Mouse (Mus musculus): ENCODE results near the gene Prkn. TPM values are rescaled to one million over a fixed set of nuclear protein-coding genes. Genes with fewer than 3 reads are reported as not detected.

Gene Prkn
- total and polyA plus RNA-seq, 2 experiments, result 2.5 to 8.9 TPM

DNA sequence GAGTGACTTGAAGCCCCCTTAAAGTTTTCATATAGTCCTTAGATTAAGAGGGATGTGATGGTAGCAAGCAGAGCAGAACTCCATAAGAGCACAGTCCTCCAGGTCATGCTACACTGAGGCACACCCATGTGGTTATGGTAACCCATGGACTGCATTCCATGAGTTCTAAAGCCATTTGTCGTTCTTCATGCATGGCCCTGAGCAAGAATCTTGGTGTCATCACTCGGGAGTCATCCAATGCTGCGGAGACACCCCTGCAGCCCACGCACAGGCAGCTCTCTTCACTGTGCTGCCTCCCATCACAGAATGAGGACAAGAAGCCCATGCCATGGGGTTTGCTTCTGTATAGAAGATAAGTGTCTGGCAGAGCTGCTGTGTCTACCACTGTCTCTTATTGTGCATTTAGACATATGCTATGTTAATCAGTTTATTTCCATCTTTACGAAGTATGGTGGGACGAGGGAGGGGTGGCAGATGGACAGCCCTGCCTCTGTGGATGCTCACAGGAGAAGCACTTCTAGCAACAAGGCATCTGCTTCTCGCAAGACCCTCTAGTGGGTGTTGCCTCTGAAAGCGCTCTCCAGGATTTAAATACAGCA, 543.3 kb downstream of the Prkn start:
- Histone ChIP-seq H3K27ac (replicated peaks; ENCODE audit: insufficient read depth, low read depth, low read length) (no peak overlapping the region), H3K79me2 (ENCODE audit: control insufficient read depth, insufficient read depth, low read length) (no peaks in the 10 kb centered on the region), H3K4me1 (ENCODE audit: control insufficient read depth, insufficient read depth, low read length) (no peaks in the 10 kb centered on the region), H3K27me3 (ENCODE audit: control insufficient read depth, insufficient read depth, low read length) (no peaks in the 10 kb centered on the region), H3K9ac (ENCODE audit: low read depth, low read length) (no peak overlapping the region), H3K4me3 (ENCODE audit: insufficient read depth, low read depth, low read length) (no peak overlapping the region), H3K36me3 (ENCODE audit: control insufficient read depth, insufficient read depth, low read length) (no peaks in the 10 kb centered on the region)
- TF ChIP-seq POLR2A (IDR thresholded peaks at IDR 0.05; ENCODE audit: extremely low read depth, insufficient read depth, low read length) (no peak), CTCF (IDR thresholded peaks at IDR 0.05; ENCODE audit: low read depth, low read length) (no peak)
- 90% methylated on average over 8 of the region's 8 CpGs for WGBS
- DNase-seq (ENCODE audit: extremely low read depth, low read depth, low spot score), result no peak

DNA sequence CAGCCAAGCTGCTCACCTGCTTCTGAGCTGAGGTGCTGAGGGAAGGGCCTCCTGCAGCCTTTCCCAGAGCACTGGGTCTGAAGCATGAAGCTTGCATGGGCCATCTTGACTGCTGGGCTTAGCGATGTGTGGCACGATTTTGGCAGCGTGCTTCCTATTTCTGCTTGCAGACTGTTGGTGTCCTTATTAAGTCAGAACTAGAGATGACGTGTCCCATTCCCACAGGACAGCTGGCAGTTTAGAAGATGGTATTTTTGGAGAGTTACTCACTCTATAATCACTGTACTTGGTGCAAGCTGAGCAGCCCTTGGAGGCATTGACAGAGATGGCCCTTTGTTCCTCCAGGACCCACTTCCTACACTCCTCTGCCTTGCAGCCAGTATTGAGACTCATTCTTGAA, 545.1 kb downstream of the Prkn start:
- Histone ChIP-seq H3K27ac (replicated peaks; ENCODE audit: insufficient read depth, low read depth, low read length) (no peak overlapping the region), H3K9ac (ENCODE audit: low read depth, low read length) (no peak overlapping the region), H3K36me3 (ENCODE audit: control insufficient read depth, insufficient read depth, low read length) (no peaks in the 10 kb centered on the region), H3K79me2 (ENCODE audit: control insufficient read depth, insufficient read depth, low read length) (no peaks in the 10 kb centered on the region), H3K27me3 (ENCODE audit: control insufficient read depth, insufficient read depth, low read length) (no peaks in the 10 kb centered on the region), H3K4me1 (ENCODE audit: control insufficient read depth, insufficient read depth, low read length) (no peaks in the 10 kb centered on the region), H3K4me3 (ENCODE audit: insufficient read depth, low read depth, low read length) (no peak overlapping the region)
- no peak for TF ChIP-seq CTCF (IDR thresholded peaks at IDR 0.05; ENCODE audit: low read depth, low read length)
- TF ChIP-seq POLR2A (IDR thresholded peaks at IDR 0.05; ENCODE audit: extremely low read depth, insufficient read depth, low read length), result no peak
- DNase-seq (ENCODE audit: extremely low read depth, low read depth, low spot score), result no peak
- 89% methylated on average over 4 of the region's 4 CpGs for WGBS

DNA sequence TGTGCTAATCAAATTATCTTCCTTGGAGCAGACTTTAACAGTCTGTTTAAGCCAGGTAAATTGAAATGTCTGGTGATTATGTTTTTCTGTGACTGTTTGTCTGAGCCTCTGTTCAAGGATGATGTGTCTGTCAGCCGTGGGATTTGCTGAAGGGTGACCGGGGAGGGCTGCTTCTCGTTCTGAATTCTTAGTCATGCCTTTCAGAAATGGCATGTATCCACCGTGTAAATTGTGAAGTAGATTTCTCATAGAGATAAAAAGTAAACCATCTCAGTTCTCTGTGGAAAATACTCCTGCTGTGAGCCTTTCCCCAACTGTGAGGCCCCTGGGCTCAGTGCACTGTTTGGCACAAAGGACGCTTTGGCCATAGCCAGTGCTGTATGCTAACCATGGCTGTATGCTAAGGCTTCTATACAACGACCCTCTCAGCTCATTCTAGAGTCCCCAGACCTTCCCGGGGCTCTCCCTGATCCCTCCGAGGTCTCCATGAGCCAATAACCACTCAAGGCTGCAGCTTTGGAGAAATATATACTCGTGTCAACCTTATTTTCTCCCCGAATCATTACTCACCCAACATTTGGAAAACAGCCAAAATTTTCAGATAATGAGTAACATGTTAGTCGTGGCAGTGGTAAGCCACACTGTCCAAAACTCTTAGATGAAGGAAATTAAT, 552.6 kb downstream of the Prkn start:
- Histone ChIP-seq H3K36me3 (ENCODE audit: control insufficient read depth, insufficient read depth, low read length) (no peaks in the 10 kb centered on the region), H3K27ac (replicated peaks; ENCODE audit: insufficient read depth, low read depth, low read length) (no peak overlapping the region), H3K4me3 (ENCODE audit: insufficient read depth, low read depth, low read length) (no peak overlapping the region), H3K79me2 (ENCODE audit: control insufficient read depth, insufficient read depth, low read length) (no peaks in the 10 kb centered on the region), H3K27me3 (ENCODE audit: control insufficient read depth, insufficient read depth, low read length) (no peaks in the 10 kb centered on the region), H3K9ac (ENCODE audit: low read depth, low read length) (no peak overlapping the region), H3K4me1 (ENCODE audit: control insufficient read depth, insufficient read depth, low read length) (no peaks in the 10 kb centered on the region)
- no peak for TF ChIP-seq CTCF (IDR thresholded peaks at IDR 0.05; ENCODE audit: low read depth, low read length)
- no peak for TF ChIP-seq POLR2A (IDR thresholded peaks at IDR 0.05; ENCODE audit: extremely low read depth, insufficient read depth, low read length)
- WGBS, result 59% methylated on average over 11 of the region's 11 CpGs
- DNase-seq (ENCODE audit: extremely low read depth, low read depth, low spot score), result peak; percentile 4

DNA sequence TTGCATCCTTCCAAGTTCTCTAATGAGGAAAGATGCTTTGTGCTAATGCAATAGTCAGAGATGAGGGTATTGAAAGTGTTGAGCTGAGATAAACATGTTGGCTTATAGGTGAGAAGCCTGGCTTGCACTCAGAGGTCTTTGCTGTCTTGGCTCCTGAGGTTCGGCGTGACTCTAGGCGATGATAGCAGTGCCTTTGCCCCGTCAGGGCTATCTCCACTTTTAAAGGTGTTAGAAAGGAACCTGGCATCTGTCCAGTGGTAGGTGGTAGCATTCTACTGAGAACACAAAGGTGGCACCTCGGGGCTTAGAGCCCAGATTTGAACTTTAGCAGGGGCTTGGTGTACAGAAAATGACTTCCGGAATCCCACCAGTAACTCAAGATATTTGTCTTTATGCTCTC, 554.4 kb downstream of the Prkn start:
- H3K27me3 ChIP-seq (ENCODE audit: control insufficient read depth, insufficient read depth, low read length), result no peaks in the 10 kb centered on the region
- no peaks in the 10 kb centered on the region for H3K79me2 ChIP-seq (ENCODE audit: control insufficient read depth, insufficient read depth, low read length)
- H3K4me3 ChIP-seq (ENCODE audit: insufficient read depth, low read depth, low read length), result no peak overlapping the region
- H3K36me3 ChIP-seq (ENCODE audit: control insufficient read depth, insufficient read depth, low read length), result no peaks in the 10 kb centered on the region
- no peak overlapping the region for H3K9ac ChIP-seq (ENCODE audit: low read depth, low read length)
- no peak for DNase-seq (ENCODE audit: extremely low read depth, low read depth, low spot score)
- TF ChIP-seq CTCF (IDR thresholded peaks at IDR 0.05; ENCODE audit: low read depth, low read length), result no peak
- no peak for TF ChIP-seq POLR2A (IDR thresholded peaks at IDR 0.05; ENCODE audit: extremely low read depth, insufficient read depth, low read length)
- 85% methylated on average over 6 of the region's 6 CpGs for WGBS
- H3K27ac ChIP-seq (replicated peaks; ENCODE audit: insufficient read depth, low read depth, low read length), result no peak overlapping the region
- no peaks in the 10 kb centered on the region for H3K4me1 ChIP-seq (ENCODE audit: control insufficient read depth, insufficient read depth, low read length)

DNA sequence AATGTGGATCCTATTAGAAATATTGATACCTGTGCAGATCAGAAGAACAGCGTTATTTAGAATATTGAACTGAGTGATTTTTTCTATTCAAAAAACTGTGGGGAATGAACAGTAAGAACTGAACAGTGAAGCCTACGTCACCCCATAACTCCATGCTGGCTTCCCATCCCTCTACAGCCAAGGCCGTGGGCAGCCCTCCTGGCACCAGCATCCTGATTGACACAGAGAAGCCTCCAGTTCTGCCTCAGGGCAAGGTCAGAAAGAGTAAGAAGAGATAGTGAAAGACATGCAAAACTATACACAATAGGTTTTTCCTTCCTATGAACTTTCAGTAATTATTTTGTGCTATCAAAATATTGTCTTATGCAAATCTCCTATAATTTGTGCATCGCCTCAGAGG, 557.5 kb downstream of the Prkn start:
- no peaks in the 10 kb centered on the region for H3K36me3 ChIP-seq (ENCODE audit: control insufficient read depth, insufficient read depth, low read length)
- H3K4me3 ChIP-seq (ENCODE audit: insufficient read depth, low read depth, low read length), result no peak overlapping the region
- H3K79me2 ChIP-seq (ENCODE audit: control insufficient read depth, insufficient read depth, low read length), result no peaks in the 10 kb centered on the region
- H3K4me1 ChIP-seq (ENCODE audit: control insufficient read depth, insufficient read depth, low read length), result no peaks in the 10 kb centered on the region
- no peak for DNase-seq (ENCODE audit: extremely low read depth, low read depth, low spot score)
- H3K9ac ChIP-seq (ENCODE audit: low read depth, low read length), result no peak overlapping the region
- no peaks in the 10 kb centered on the region for H3K27me3 ChIP-seq (ENCODE audit: control insufficient read depth, insufficient read depth, low read length)
- TF ChIP-seq CTCF (IDR thresholded peaks at IDR 0.05; ENCODE audit: low read depth, low read length) (no peak), POLR2A (IDR thresholded peaks at IDR 0.05; ENCODE audit: extremely low read depth, insufficient read depth, low read length) (no peak)
- no peak overlapping the region for H3K27ac ChIP-seq (replicated peaks; ENCODE audit: insufficient read depth, low read depth, low read length)
- WGBS, result 90% methylated on average over 4 of the region's 4 CpGs

DNA sequence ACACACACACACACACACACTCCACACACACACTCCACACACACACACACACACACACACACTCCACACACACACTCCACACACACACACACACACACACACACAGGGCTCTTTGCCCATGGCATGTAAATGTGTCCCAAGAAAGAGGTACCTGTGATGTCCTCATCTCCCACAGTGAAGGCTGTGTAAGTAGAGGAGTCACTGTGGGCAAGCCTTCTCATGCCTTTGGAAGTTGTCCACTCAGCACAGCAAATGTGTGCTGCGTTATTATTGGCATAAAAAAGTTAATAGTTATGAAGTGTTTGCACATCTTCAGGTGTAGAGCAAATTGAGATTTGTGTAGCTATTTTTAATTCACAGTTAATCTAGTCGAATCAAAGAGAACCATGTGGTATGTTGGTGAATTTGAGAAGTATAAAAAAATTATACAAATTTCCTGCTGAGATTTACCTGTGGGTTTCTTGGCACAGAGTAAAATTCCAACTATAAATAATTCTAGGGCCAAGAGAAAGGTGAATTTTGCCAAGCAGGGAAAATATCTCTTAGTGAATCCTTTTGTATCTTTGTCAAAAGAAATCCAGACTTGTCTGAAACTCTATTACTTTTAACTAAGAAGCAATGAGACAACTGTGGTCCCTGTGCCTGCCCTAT, 562.2 kb downstream of the Prkn start:
- 72% methylated on average over 2 of the region's 2 CpGs for WGBS
- H3K9ac ChIP-seq (ENCODE audit: low read depth, low read length), result no peak overlapping the region
- no peak for DNase-seq (ENCODE audit: extremely low read depth, low read depth, low spot score)
- no peaks in the 10 kb centered on the region for H3K79me2 ChIP-seq (ENCODE audit: control insufficient read depth, insufficient read depth, low read length)
- H3K4me1 ChIP-seq (ENCODE audit: control insufficient read depth, insufficient read depth, low read length), result no peaks in the 10 kb centered on the region
- TF ChIP-seq CTCF (IDR thresholded peaks at IDR 0.05; ENCODE audit: low read depth, low read length) (no peak), POLR2A (IDR thresholded peaks at IDR 0.05; ENCODE audit: extremely low read depth, insufficient read depth, low read length) (no peak)
- H3K36me3 ChIP-seq (ENCODE audit: control insufficient read depth, insufficient read depth, low read length), result no peaks in the 10 kb centered on the region
- no peaks in the 10 kb centered on the region for H3K27me3 ChIP-seq (ENCODE audit: control insufficient read depth, insufficient read depth, low read length)
- no peak overlapping the region for H3K4me3 ChIP-seq (ENCODE audit: insufficient read depth, low read depth, low read length)
- no peak overlapping the region for H3K27ac ChIP-seq (replicated peaks; ENCODE audit: insufficient read depth, low read depth, low read length)

All from liver, adult 2 months (tissue).